Mouse (Mus musculus): Measurements from ENCODE around the gene Dnajc4.

Gene Dnajc4

GRCm38 (mm10) chr19:6975537-6976521, 16.5 kb downstream of the Dnajc4 start, which contains the start of gene Plcb3:
Plcb3 (minus strand) TSS chr19:6976470.
- peak; percentile 55 to 59 for DNase-seq (ENCODE audit: low spot score in 2 of 2)

GRCm38 (mm10) chr19:6974211-6975205, 17.9 kb downstream of the Dnajc4 start, which contains the start of gene Ppp1r14b:
Ppp1r14b (plus strand) TSS chr19:6974968.
- DNase-seq (ENCODE audit: low spot score in 2 of 2): peak; percentile 76 to 88

GRCm38 (mm10) chr19:6973581-6974190, 18.7 kb downstream of the Dnajc4 start:
- DNase-seq (ENCODE audit: low spot score in 2 of 2): no peak

- DNase-seq (ENCODE audit: low spot score in 2 of 2): no peak
These were observed 20.0 kb downstream of the Dnajc4 start for GRCm38 (mm10) chr19:6972247-6972917.

GRCm38 (mm10) chr19:6971644-6972043, 20.7 kb downstream of the Dnajc4 start:
- no peak for DNase-seq (ENCODE audit: low spot score in 2 of 2)

GRCm38 (mm10) chr19:6970460-6971085, 21.8 kb downstream of the Dnajc4 start:
- no peak for DNase-seq (ENCODE audit: low spot score in 2 of 2)

- no peak for DNase-seq (ENCODE audit: low spot score in 2 of 2)
These were observed 22.5 kb downstream of the Dnajc4 start for GRCm38 (mm10) chr19:6969665-6970381.

- no peak for DNase-seq (ENCODE audit: low spot score in 2 of 2)
These were observed 23.1 kb downstream of the Dnajc4 start for GRCm38 (mm10) chr19:6969291-6969664.

- DNase-seq (ENCODE audit: low spot score in 2 of 2): no peak
These were observed 23.7 kb downstream of the Dnajc4 start for GRCm38 (mm10) chr19:6968491-6969271.

- DNase-seq (ENCODE audit: low spot score in 2 of 2): no peak
These were observed 35.9 kb downstream of the Dnajc4 start for GRCm38 (mm10) chr19:6956461-6956860.

- DNase-seq (ENCODE audit: low spot score in 2 of 2): no peak
These were observed 36.9 kb downstream of the Dnajc4 start for GRCm38 (mm10) chr19:6955424-6955823.

GRCm38 (mm10) chr19:6954046-6954445, 38.3 kb downstream of the Dnajc4 start:
- DNase-seq (ENCODE audit: low spot score in 2 of 2): no peak

GRCm38 (mm10) chr19:6952712-6953037, 39.7 kb downstream of the Dnajc4 start:
- no peak for DNase-seq (ENCODE audit: low spot score in 2 of 2)

- peak; percentile 60 to 73 for DNase-seq (ENCODE audit: low spot score in 2 of 2)
These were observed 40.2 kb downstream of the Dnajc4 start for GRCm38 (mm10) chr19:6951994-6952711.

- peak; percentile 93 to 96 for DNase-seq (ENCODE audit: low spot score in 2 of 2)
These were observed 40.9 kb downstream of the Dnajc4 start for GRCm38 (mm10) chr19:6951381-6951968.

GRCm38 (mm10) chr19:6950613-6951153, 41.7 kb downstream of the Dnajc4 start:
- DNase-seq (ENCODE audit: low spot score in 2 of 2): peak; percentile 64 to 72

- no peak for DNase-seq (ENCODE audit: low spot score in 2 of 2)
These were observed 42.4 kb downstream of the Dnajc4 start for GRCm38 (mm10) chr19:6949951-6950350.

- no peak for DNase-seq (ENCODE audit: low spot score in 2 of 2)
These were observed 42.8 kb downstream of the Dnajc4 start for GRCm38 (mm10) chr19:6949532-6949931.

Measured in right cerebral cortex, adult 2 months (tissue).